Mouse (Mus musculus): Measurements from ENCODE around the gene Slc6a15. TPM values are rescaled to one million over a fixed set of nuclear protein-coding genes. Genes with fewer than 3 reads are reported as not detected.
A peak's percentile ranks its signal among the peaks of the same experiment; 100 is the strongest.

Gene Slc6a15
- polyA plus RNA-seq, 1 experiment from 2014 or later = 90.8 TPM

GRCm38 (mm10) chr10:103427717-103428116, 60.1 kb downstream of the Slc6a15 start:
- Histone ChIP-seq H3K27ac (ENCODE audit: low read length) (no peak overlapping the region), H3K36me3 (ENCODE audit: control insufficient read depth, insufficient read depth) (no peaks in the 10 kb centered on the region), H3K9me3 (ENCODE audit: control insufficient read depth, low read length) (no peaks in the 10 kb centered on the region), H3K4me1 (replicated peaks; ENCODE audit: control insufficient read depth, insufficient read depth, low read length) (no peaks in the 10 kb centered on the region), H3K4me3 (replicated peaks; ENCODE audit: low read length) (no peak overlapping the region), H3K27me3 (replicated peaks; ENCODE audit: control insufficient read depth, insufficient read depth, low read length) (no peaks in the 10 kb centered on the region), H3K9ac (replicated peaks; ENCODE audit: low read depth, low read length) (no peak overlapping the region), H3K4me2 (ENCODE audit: low read length) (no peak overlapping the region)
- no peak for ATAC-seq
- 74% methylated on average over 1 of the region's 1 CpGs for WGBS

GRCm38 (mm10) chr10:103442588-103442987, 75.0 kb downstream of the Slc6a15 start:
- peak; percentile 27; the same call in 1 of the 2 replicates for ATAC-seq
- no peak overlapping the region for H3K27ac ChIP-seq (ENCODE audit: low read length)
- H3K4me3 ChIP-seq (replicated peaks; ENCODE audit: low read length) = no peak overlapping the region
- no peaks in the 10 kb centered on the region for H3K4me1 ChIP-seq (replicated peaks; ENCODE audit: control insufficient read depth, insufficient read depth, low read length)
- H3K4me2 ChIP-seq (ENCODE audit: low read length) = no peak overlapping the region
- H3K9ac ChIP-seq (replicated peaks; ENCODE audit: low read depth, low read length) = no peak overlapping the region
- H3K9me3 ChIP-seq (ENCODE audit: control insufficient read depth, low read length) = no peaks in the 10 kb centered on the region
- no peaks in the 10 kb centered on the region for H3K36me3 ChIP-seq (ENCODE audit: control insufficient read depth, insufficient read depth)
- 87% methylated on average over 2 of the region's 2 CpGs for WGBS
- H3K27me3 ChIP-seq (replicated peaks; ENCODE audit: control insufficient read depth, insufficient read depth, low read length) = no peaks in the 10 kb centered on the region

- H3K4me1 ChIP-seq (replicated peaks; ENCODE audit: control insufficient read depth, insufficient read depth, low read length) = no peaks in the 10 kb centered on the region
- no peak overlapping the region for H3K27ac ChIP-seq (ENCODE audit: low read length)
- no peak overlapping the region for H3K9ac ChIP-seq (replicated peaks; ENCODE audit: low read depth, low read length)
- no peaks in the 10 kb centered on the region for H3K36me3 ChIP-seq (ENCODE audit: control insufficient read depth, insufficient read depth)
- peak; percentile 91 for ATAC-seq
- no peaks in the 10 kb centered on the region for H3K9me3 ChIP-seq (ENCODE audit: control insufficient read depth, low read length)
- H3K4me3 ChIP-seq (replicated peaks; ENCODE audit: low read length) = no peak overlapping the region
- no peaks in the 10 kb centered on the region for H3K27me3 ChIP-seq (replicated peaks; ENCODE audit: control insufficient read depth, insufficient read depth, low read length)
- H3K4me2 ChIP-seq (ENCODE audit: low read length) = no peak overlapping the region
- WGBS = 40% methylated on average over 3 of the region's 3 CpGs
Observed at GRCm38 (mm10) chr10:103443070-103443469, 75.5 kb downstream of the Slc6a15 start.

GRCm38 (mm10) chr10:103448340-103448739, 80.8 kb downstream of the Slc6a15 start:
- no peaks in the 10 kb centered on the region for H3K4me1 ChIP-seq (replicated peaks; ENCODE audit: control insufficient read depth, insufficient read depth, low read length)
- no peak overlapping the region for H3K4me3 ChIP-seq (replicated peaks; ENCODE audit: low read length)
- ATAC-seq = no peak
- WGBS = 23% methylated on average over 2 of the region's 2 CpGs
- no peak overlapping the region for H3K27ac ChIP-seq (ENCODE audit: low read length)
- no peak overlapping the region for H3K9ac ChIP-seq (replicated peaks; ENCODE audit: low read depth, low read length)
- H3K9me3 ChIP-seq (ENCODE audit: control insufficient read depth, low read length) = no peaks in the 10 kb centered on the region
- no peaks in the 10 kb centered on the region for H3K27me3 ChIP-seq (replicated peaks; ENCODE audit: control insufficient read depth, insufficient read depth, low read length)
- H3K4me2 ChIP-seq (ENCODE audit: low read length) = no peak overlapping the region
- no peaks in the 10 kb centered on the region for H3K36me3 ChIP-seq (ENCODE audit: control insufficient read depth, insufficient read depth)

- Histone ChIP-seq H3K27ac (ENCODE audit: low read length) (no peak overlapping the region), H3K4me3 (replicated peaks; ENCODE audit: low read length) (no peak overlapping the region), H3K9me3 (ENCODE audit: control insufficient read depth, low read length) (no peaks in the 10 kb centered on the region), H3K4me2 (ENCODE audit: low read length) (no peak overlapping the region), H3K9ac (replicated peaks; ENCODE audit: low read depth, low read length) (no peak overlapping the region), H3K36me3 (ENCODE audit: control insufficient read depth, insufficient read depth) (no peaks in the 10 kb centered on the region), H3K4me1 (replicated peaks; ENCODE audit: control insufficient read depth, insufficient read depth, low read length) (0 out of 2 replicates have a peak, but pooled peaks cover 2% of the 10 kb centered on the region), H3K27me3 (replicated peaks; ENCODE audit: control insufficient read depth, insufficient read depth, low read length) (no peaks in the 10 kb centered on the region)
- 0 out of 2 replicates have a peak, but pooled peaks have one; percentile 38 for ATAC-seq
- WGBS = 21% methylated on average over 1 of the region's 1 CpGs
Observed at GRCm38 (mm10) chr10:103457896-103458295, 90.3 kb downstream of the Slc6a15 start.

Other genes starting within 250 kb of the Slc6a15 start
- gene Lrriq1, start 131.5 kb upstream of the Slc6a15 start, polyA plus RNA-seq (2015; fragmentation: Nextera tagmentation; extraction: Ambion mirVana) = 2.6 and 3.1 TPM in 2 replicates

Data from forebrain, embryonic 16.5 days (tissue).